Mouse (Mus musculus) heart, adult 2 months (tissue): Measurements from ENCODE around the gene Tfeb. TPM values are rescaled to one million over a fixed set of nuclear protein-coding genes. Genes with fewer than 3 reads are reported as not detected.

Experiments used
- DNase-seq, 2 experiments: peaks; one replicate each; pipeline ENCODE4 v3.0.0; 2021
- H3K27ac ChIP-seq: fragments of 200-600 bp; 2 replicates; pipeline ENCODE4 v1.8.1; 2022
- H3K27me3 ChIP-seq: fragments of 200-500 bp; 2 replicates; pipeline ENCODE4 v1.6.1; 2012; ENCODE audit warnings: mild to moderate bottlenecking, low read length, inconsistent platforms, mixed read lengths; ENCODE audit not compliant: control insufficient read depth, insufficient read depth
- H3K36me3 ChIP-seq: fragments of 200-500 bp; 2 replicates; pipeline ENCODE4 v1.6.1; 2012; ENCODE audit warnings: low read length, inconsistent platforms; ENCODE audit not compliant: control insufficient read depth, insufficient read depth
- H3K4me1 ChIP-seq: fragments of 200-500 bp; 2 replicates; pipeline ENCODE4 v1.6.1; 2011; ENCODE audit warnings: low read length; ENCODE audit not compliant: control insufficient read depth, insufficient read depth
- H3K4me3 ChIP-seq: fragments of 200-600 bp; 2 replicates; pipeline ENCODE4 v1.8.1; 2022
- H3K79me2 ChIP-seq: fragments of 200-500 bp; replicated peaks from 2 replicates; pipeline ENCODE4 v1.6.1; 2012; ENCODE audit warnings: mild to moderate bottlenecking, inconsistent platforms, low read length, moderate library complexity, mixed read lengths; ENCODE audit not compliant: control insufficient read depth, insufficient read depth
- H3K9ac ChIP-seq: fragments of 200-500 bp; 2 replicates; pipeline ENCODE4 v1.6.1; 2012; ENCODE audit warnings: low read depth, mild to moderate bottlenecking, control low read depth, inconsistent platforms, low read length, mixed read lengths
- CTCF ChIP-seq: fragments of 200-600 bp; IDR thresholded peaks from 2 replicates; pipeline ENCODE4 v1.8.1; 2022; ENCODE audit warnings: antibody characterized with exemption, mild to moderate bottlenecking, moderate library complexity
- EP300 ChIP-seq: fragments of 200-500 bp; IDR thresholded peaks from 2 replicates; pipeline ENCODE4 v1.6.1; 2011; ENCODE audit warnings: low read depth, low read length, control low read depth; ENCODE audit not compliant: insufficient read depth
- POLR2A ChIP-seq: fragments of 200-500 bp; IDR thresholded peaks from 2 replicates; pipeline ENCODE4 v1.6.1; 2011; ENCODE audit warnings: mild to moderate bottlenecking, low read depth, low read length, control low read depth; ENCODE audit not compliant: insufficient read depth
- WGBS: fragments of 180-500 bp; shearing (Covaris S2); methylation state at CpG from one replicate; pipeline ENCODE4 v1.1.7; 2018; 5-methylcytosine and 5-hydroxymethylcytosine counted together
- intact Hi-C: fragments of 180-260 bp; cut with DNase I; formaldehyde crosslinking; loops from one replicate; pipeline ENCODE4 v1.15.1; 2025
- polyA plus RNA-seq: library from polyadenylated mRNA; depleted of rRNA; stranded (reverse); fragments of >200 nt; gene quantifications from 2 replicates; pipeline ENCODE4 v1.2.3, GENCODE M21; 2012
- total RNA-seq, 2 experiments: library from RNA; stranded (reverse); gene quantifications; 2 replicates each; pipeline ENCODE4 v1.2.3; 2021

Tfeb gene
- total and polyA plus RNA-seq, 3 experiments: 33.5 to 42.7 (median 36.8) TPM

DNA sequence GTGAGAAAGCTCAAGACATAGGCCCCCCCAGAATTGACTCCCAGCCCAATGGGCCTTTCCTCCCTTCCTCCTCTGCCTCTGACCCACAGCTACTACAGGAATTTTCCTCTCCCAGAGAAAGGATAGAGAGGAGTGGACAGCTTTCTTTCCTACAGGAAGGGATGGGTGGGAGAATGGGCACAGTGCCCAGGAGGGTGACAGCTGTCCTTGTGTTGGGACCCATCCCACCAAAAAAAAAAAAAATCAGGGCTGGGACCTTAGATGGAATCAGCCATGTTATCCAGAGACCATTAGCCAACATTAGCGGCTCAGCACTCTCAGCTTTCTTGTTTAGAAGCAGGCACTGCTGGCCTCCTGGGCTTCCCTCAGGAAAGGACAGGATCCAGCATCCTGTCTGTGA is 30.6 kb upstream of the Tfeb start:
- DNase-seq: no peak
- no peak for TF ChIP-seq CTCF
- no peak for TF ChIP-seq POLR2A
- no peak for TF ChIP-seq EP300
- 32% methylated on average over 1 of the region's 1 CpGs for WGBS

GRCm38 (mm10) chr17:47707961-47708360 is 28.9 kb upstream of the Tfeb start:
- Histone ChIP-seq H3K9ac (no peak overlapping the region), H3K79me2 (no peaks in the 10 kb centered on the region), H3K27ac (no peak overlapping the region), H3K36me3 (no peaks in the 10 kb centered on the region), H3K4me3 (no peak overlapping the region), H3K27me3 (no peaks in the 10 kb centered on the region), H3K4me1 (no peaks in the 10 kb centered on the region)
- intact Hi-C loops: no loop called here
- no peak for TF ChIP-seq CTCF
- no peak for TF ChIP-seq EP300
- TF ChIP-seq POLR2A: no peak
- DNase-seq: no peak
- WGBS: 80% methylated on average over 3 of the region's 3 CpGs

More for the DNA sequence above, 30.6 kb upstream of the Tfeb start:
- Histone ChIP-seq H3K36me3 (no peaks in the 10 kb centered on the region), H3K79me2 (no peaks in the 10 kb centered on the region), H3K4me1 (no peaks in the 10 kb centered on the region), H3K4me3 (no peak overlapping the region), H3K27ac (no peak overlapping the region), H3K9ac (no peak overlapping the region), H3K27me3 (no peaks in the 10 kb centered on the region)
- intact Hi-C loops: no loop called here

DNA sequence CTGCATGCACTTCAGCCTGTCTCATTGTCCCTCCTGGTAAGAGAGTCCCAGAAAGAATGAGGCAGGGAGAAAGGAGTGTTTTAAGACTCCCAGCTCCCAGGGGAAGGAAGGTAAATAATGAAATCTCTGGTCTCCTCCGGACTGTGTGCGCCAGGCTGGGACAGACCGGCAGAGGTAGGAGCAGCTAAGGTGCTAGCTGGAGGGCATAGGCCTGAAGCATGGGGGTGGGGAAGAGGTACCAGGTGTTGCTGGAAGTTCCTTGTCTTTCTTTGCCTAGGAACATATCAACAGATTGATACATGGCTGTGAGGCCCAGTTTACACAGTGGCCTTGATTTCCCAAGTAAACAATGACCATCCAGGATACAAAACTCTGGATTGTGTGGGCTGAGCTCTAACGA is 27.9 kb upstream of the Tfeb start:
- 51% methylated on average over 4 of the region's 4 CpGs for WGBS
- H3K27me3 ChIP-seq: no peaks in the 10 kb centered on the region
- no peak overlapping the region for H3K9ac ChIP-seq
- intact Hi-C loops: no loop called here
- no peaks in the 10 kb centered on the region for H3K4me1 ChIP-seq
- no peak overlapping the region for H3K4me3 ChIP-seq
- TF ChIP-seq CTCF (no peak), EP300 (no peak), POLR2A (no peak)
- no peaks in the 10 kb centered on the region for H3K79me2 ChIP-seq
- H3K36me3 ChIP-seq: no peaks in the 10 kb centered on the region
- no peak overlapping the region for H3K27ac ChIP-seq
- DNase-seq: no peak

DNA sequence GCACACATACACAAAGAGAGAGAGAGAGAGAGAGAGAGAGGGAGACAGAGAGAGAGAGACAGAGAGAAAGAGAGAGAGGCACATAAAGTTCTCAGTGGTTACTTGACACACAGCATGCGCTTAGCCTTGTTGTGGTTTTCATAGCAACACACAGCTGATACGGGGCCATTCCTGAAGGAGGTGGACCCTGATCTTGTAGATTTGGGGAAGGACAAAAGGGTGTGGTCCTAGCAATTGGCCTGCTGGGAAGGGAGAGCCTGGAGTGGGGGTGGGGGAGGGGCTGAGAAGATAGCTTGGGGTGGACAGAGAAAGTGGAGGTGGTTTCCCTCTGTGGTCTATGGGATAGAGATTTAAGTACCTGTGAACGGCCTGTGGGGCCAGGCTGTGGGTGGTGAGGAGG is 26.8 kb upstream of the Tfeb start:
- H3K9ac ChIP-seq: no peak overlapping the region
- no peaks in the 10 kb centered on the region for H3K79me2 ChIP-seq
- no peak for TF ChIP-seq EP300
- no peak for TF ChIP-seq POLR2A
- no peak for TF ChIP-seq CTCF
- intact Hi-C loops: no loop called here
- H3K4me1 ChIP-seq: no peaks in the 10 kb centered on the region
- H3K4me3 ChIP-seq: no peak overlapping the region
- WGBS: 74% methylated on average over 3 of the region's 3 CpGs
- H3K36me3 ChIP-seq: no peaks in the 10 kb centered on the region
- DNase-seq: no peak
- no peak overlapping the region for H3K27ac ChIP-seq
- no peaks in the 10 kb centered on the region for H3K27me3 ChIP-seq

GRCm38 (mm10) chr17:47711883-47712282 is 24.9 kb upstream of the Tfeb start:
- TF ChIP-seq POLR2A (no peak), CTCF (no peak), EP300 (no peak)
- Histone ChIP-seq H3K27me3 (no peaks in the 10 kb centered on the region), H3K9ac (no peak overlapping the region), H3K27ac (no peak overlapping the region), H3K4me1 (no peaks in the 10 kb centered on the region), H3K79me2 (no peaks in the 10 kb centered on the region), H3K36me3 (no peaks in the 10 kb centered on the region), H3K4me3 (no peak overlapping the region)
- WGBS: 30% methylated on average over 6 of the region's 6 CpGs
- no peak for DNase-seq
- intact Hi-C loops: no loop called here

DNA sequence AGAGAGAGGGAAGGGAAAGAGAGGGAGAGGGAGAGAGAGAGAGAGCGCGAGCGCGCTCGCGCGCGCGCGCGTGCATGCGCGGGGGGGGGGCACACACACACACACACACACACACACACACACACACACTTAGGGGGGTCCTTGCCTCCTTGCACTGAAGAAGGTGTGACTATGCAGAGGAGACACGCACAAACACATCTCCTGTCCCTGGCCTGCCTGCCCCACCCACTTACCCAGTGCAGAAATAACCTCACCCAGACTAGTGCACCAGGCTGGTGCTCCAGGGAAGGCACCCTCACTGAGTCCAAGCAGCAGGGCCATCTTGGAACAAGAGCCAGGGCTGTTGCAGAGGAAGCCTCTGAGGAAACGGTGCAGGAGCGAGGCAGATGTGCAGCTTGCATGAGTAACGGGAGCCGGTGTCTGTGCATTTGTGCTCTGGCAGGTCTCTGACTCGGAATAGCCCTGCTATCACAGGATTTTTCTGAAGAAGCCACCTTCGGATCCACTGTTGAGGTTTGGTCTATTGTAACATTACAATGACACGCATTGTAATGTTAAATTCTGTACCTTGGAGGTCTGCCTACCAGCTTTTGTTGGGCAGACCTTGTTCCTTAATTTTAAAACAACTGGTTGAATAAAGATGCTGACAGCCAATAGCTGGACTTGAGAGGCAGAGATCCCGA is 23.8 kb upstream of the Tfeb start:
- TF ChIP-seq EP300 (no peak), CTCF (no peak), POLR2A (no peak)
- Histone ChIP-seq H3K9ac (no peak overlapping the region), H3K4me1 (no peaks in the 10 kb centered on the region), H3K4me3 (no peak overlapping the region), H3K27ac (no peak overlapping the region), H3K79me2 (no peaks in the 10 kb centered on the region), H3K27me3 (no peaks in the 10 kb centered on the region), H3K36me3 (no peaks in the 10 kb centered on the region)
- WGBS: 62% methylated on average over 9 of the region's 22 CpGs
- no peak for DNase-seq
- intact Hi-C loops: no loop called here
